Mouse (Mus musculus): ENCODE measurements at regions not wholly inside any gene's neighbourhood (a gene's known extent, or its start where the extent isn't known, plus 50 kb on each side); places are given as distances from the start of the nearest gene placed in this dataset.

DNA sequence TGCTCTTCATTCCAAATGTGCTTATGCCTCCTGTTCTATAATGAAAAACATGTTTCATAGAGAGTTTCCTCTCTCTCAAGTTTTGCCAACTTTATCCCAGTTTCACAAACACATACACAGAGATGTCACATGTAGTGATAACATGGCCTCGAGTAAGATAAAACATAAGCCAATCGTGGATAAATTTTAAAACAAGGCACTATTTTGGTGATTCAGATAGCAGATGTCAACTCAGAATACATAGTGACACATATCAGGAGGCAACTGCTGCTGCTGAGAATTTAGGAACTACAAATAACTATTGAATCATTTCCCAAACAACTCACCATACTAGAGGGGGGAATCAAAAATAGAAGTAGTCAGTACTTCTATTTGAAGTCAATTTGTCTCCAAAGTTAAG, 257.1 kb downstream of the Tle4 start:
- DNase-seq (ENCODE audit: low spot score): no peak

DNA sequence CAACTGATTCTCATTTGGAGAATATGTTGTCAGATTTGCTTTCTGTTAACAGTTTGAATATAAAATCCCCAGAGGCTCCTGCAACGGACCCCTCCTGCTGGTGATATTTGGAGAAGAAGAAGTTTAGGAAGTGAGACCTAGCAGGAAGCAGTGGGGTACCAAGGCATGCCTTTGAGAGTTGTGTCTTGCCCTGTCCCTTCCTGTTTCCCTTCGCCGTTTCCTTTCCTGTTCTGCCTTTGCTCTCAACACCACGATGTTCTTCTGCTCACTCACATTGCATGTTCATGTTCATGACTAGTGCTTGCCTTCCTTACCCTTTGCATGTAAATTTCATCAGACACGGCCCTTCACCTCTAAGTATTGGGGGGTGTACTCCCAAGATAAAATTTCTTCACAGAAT, 254.0 kb downstream of the Tle4 start:
- DNase-seq (ENCODE audit: low spot score): no peak

DNA sequence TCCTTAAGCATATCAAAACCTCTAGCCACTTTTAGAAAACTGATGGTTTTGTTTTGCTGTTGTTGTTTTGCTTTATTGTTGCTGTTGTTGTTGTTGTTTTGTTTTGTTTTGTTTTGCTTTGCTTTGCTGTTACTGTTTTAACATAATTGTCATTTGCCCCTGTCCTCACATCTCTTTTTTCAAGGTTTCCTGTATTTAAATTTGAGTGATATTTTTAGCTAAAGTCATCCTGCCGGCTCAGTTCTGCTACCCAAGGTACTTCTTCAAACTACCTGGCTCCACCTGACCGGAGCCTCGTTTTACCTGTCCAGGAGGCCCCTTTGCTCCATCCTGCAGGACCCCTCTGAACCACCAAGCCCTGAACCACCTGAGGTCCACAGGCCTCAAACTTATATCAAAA, 253.4 kb downstream of the Tle4 start:
- DNase-seq (ENCODE audit: low spot score): no peak

DNA sequence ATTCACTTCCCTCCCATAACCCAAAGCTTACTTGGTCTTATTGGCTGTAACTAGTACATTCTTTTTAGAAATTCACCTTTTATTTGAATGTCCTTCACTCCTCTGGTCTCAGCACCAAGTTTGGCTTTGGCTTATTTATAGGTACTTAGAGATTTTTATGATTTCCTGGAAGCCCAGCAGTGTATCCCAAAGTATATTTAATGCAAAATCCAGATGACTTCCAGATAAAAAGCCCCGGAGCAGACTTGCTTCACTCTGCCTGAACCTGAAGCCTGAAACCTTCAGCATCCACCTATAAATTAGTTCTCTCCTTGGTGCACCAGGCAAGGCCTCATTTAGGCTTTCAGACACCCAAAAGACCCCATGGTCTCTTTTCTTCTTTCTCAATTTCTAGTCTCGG, 250.8 kb downstream of the Tle4 start:
- DNase-seq (ENCODE audit: low spot score): no peak

DNA sequence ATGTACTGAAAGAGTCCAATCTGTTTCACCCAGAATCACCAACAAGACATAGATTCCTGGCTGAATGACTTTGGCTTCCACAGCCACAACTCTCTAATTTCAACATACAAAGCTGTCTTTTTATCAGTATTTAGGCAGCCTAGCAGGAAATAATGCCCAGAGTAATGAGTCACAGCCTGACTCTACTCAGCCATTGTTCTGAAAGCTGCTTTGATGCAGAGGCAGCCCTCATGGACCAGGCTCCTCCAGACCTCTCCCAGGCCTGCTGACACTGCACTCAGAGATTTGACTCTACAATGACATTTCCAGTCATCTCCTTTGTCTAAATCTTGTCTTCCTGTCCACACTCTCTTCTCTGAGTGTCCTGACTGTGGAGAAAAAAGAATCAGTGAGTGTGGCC, 250.4 kb downstream of the Tle4 start:
- no peak for DNase-seq (ENCODE audit: low spot score)

DNA sequence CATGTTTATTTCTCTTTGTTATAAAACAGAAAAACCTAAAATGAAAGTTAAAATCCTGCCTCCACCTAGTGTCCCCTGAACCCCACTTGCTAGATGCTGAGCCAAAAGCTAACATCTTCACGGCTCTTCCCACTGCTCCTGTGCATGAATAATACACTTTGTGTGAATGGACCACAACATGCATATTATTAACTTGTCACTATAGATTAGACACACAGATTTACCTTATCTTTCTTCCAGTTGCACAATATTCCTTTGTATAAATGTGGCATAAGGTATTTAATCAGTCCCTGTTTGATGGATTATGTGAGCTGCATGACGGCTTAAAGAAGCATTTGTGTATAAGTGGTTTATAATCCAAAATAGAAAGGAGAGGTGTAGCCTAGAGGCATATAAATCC, 248.1 kb downstream of the Tle4 start:
- no peak for DNase-seq (ENCODE audit: low spot score)

DNA sequence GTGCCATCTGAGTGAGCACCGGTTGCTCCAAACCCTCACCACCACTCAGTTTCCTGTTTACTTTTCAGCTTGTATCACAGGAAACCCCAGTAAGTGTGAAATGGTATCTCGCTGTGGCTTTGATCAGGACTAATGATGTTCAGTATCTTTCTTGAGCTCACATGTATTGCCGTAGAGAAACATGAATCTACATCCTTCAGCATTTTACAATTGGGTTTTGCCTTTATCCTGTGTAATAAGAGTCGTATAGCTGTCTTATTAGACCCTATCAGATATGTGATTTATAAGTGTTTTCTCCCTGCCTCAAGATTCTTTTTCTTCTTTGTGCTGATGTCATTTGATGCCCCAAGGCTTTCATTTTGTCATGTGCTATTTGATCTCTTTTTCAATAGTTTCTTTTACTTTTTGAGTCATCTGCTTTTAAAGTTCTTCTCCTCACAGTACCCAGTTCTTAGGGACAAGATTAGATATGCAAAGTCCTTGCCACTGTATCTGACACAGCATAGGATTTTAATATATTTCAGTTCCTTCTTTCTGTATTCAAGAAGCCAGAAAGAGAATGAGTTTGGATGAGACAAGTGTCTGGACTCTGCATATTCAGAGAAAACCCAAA, 246.0 kb downstream of the Tle4 start:
- no peak for DNase-seq (ENCODE audit: low spot score)

DNA sequence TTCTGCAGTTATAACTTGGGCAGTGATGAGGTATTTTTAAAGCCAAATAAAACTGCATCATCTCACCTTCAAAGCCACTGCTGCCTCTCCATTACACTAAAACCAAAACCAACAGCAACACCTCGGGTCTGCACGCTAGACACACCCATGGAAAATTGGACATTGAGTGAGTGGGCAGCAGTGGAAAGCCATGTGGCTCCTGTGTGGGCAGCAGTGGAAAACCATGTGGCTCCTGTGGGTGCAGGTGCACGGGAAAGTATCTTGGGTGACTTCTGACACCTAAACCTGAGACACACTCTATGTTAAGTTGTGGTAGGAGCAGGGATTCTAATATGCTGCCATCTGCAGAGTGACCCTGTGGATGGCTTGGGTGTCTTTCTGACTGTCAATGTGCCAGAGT, 245.3 kb downstream of the Tle4 start:
- no peak for DNase-seq (ENCODE audit: low spot score)

DNA sequence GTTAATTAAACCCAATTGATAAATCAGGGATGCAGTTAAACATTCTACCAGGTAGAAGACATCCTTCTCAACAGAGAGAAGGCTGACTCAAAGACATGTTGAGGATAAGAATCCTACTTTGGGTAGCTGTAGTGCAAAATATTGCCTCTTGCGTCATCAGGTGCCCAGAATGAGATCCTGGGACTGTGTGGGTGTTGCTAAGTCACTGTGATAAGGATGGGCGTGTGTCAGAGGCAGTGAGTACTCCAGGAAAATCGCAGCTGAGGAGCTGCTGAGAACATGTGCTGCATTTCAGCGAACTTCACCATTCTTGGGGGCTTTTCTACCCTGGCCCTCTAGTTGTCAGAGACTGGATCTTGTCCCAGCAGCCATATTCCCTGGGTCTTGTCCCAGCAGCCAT, 244.7 kb downstream of the Tle4 start:
- DNase-seq (ENCODE audit: low spot score): no peak

DNA sequence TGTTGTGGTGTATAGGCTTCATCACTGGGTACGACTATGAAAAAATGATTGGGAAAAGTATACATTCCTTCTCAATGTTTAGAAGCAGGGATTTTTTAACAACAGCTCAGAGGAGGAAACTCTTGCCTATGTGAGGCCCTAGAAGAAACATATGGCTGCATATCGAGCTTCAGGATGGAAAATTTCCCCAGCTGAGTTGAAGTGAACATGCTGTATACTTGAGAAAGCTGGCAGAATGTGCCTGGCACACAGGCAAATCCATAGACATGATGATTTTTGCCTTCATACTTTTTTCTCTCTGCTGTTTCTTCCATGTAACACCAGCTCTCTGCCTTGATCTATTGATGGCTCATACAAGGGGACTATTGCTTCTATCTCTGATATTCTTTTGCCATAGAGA, 242.7 kb downstream of the Tle4 start:
- no peak for DNase-seq (ENCODE audit: low spot score)

DNA sequence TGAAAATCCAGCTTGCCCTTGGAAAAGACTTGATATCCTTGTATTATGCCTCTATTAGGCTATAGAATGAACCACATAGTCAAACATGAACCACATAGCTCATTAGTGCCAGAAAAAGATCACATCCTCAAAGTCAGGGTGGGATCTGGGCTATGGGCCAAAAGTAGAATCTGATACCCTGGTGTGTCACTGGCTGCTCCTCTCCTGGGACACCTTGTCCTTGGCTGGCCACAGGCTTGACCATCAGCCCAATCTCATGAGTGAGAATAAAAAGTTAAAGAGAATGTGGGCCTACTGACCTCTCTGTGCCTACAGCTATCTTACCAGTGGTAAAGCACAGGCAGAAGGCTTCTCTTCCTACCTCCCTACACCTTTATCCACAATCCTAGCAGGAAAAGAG, 241.9 kb downstream of the Tle4 start:
- DNase-seq (ENCODE audit: low spot score): peak; percentile 69

DNA sequence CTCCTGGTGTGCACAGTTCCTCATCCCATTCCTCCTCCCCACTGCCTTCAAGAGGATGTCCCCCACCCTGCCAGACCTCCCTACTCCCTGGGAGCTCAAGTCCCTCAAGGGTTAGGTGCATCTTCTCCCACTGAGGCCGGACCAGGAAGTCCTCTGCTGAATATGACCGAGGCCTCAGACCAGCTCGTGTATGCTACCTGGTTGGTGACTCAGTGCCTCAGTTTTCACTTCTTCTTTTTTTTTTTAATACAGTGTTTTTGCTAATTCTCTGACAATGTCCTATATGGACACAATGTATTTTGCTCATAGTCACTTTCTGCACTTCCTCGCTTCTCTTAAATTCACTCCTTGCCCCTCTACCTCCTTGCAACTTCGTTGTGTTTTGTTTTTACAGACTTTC, 237.2 kb downstream of the Tle4 start:
- DNase-seq (ENCODE audit: low spot score): no peak

DNA sequence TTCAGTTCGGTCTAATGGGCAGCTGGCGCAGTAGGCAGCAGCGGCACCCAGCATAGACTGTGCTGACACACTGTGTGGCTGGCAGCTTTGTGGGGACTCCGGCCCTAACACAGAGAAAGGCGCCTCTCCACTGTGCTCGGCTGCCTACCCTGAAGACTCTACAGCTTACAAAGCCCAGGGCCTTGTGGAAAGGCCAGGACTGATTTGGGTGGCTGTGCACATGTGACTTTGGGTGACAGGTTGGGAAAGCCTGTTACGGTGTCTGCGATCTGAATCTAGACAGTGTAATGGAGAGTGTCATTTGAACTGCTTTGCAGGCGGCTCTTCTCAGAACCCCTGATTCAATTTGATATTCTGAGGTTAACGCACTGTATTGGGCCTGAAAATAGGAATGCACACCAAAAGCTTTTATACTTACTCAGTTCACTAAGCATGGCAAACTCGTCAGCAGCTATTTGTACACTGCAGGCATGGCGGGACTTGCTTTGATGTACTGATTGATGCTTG, 228.7 kb downstream of the Tle4 start:
- peak; percentile 7 for DNase-seq (ENCODE audit: low spot score)

DNA sequence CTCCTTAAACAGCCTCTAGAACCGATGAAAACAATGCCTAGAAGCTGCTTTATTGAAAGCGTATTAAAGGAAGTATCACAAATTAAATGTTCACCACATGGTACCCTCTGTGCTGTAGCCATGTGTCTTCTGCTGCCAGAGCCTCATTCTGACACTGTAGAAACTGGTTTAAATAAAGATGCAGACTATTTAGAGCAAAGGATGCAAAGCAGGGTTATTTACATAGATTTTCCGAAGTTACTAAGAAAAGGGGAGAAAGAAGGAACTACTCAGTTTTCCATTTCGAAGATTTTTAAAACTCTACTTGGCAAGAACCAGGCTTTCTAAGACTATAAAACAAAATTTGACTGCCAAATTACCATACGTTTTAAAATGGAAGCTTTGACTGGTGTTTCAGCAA, 226.5 kb downstream of the Tle4 start:
- DNase-seq (ENCODE audit: low spot score): no peak

DNA sequence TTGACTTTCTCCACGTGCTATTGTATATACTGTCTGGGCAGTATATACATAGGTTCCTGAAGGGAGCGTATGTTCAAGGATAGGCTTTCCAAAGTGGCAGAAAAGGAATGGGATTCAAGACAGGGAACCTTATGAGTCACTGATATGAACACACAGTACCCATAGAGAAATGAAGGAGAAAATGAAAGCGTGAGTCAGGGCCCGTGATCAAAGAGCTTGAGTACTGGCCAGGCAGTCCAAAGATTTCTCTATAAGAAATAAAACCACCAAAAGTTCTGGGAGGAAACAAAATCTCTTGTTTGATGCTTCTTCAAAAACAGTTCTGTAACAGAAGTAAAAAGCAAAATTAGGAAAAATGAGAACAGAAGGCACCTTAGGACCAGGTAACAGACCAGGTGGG, 223.9 kb downstream of the Tle4 start:
- no peak for DNase-seq (ENCODE audit: low spot score)

DNA sequence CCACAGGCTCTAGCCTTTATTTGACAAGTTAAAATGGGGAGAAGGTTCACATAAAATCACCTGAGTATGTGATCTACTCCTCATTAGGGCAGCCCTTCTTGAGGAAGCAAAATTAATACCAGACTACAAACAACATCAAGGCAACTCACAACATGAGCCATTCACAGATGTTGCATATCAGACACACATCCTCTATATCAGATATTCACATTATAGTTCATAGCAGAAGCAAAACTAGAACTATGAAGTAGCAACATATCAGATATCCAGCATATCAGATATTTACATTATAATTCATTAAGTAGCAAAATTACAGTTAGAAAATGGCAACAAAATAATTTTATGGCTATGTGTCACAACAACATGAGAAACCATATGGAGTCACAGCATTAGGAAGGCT, 217.0 kb downstream of the Tle4 start:
- no peak for DNase-seq (ENCODE audit: low spot score)

DNA sequence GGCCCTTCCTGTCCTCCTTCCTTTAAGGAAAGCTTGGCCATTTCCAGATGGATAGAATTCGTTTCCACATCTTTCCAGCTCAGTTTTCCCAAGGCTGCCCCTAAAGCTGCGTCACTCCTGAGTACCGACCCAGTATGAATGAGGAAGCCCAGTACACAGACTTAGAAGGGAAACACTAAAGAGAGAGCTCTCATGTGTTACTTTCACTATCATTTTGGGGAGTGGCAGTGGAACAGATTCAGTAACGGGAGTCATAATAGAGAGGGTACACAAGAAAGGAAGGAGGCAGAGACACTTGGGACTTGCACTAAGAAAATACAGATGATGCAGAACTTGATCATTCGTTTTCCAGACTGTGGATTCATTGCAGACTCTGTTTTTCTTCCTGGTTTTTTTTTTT, 210.1 kb downstream of the Tle4 start:
- no peak for DNase-seq (ENCODE audit: low spot score)

DNA sequence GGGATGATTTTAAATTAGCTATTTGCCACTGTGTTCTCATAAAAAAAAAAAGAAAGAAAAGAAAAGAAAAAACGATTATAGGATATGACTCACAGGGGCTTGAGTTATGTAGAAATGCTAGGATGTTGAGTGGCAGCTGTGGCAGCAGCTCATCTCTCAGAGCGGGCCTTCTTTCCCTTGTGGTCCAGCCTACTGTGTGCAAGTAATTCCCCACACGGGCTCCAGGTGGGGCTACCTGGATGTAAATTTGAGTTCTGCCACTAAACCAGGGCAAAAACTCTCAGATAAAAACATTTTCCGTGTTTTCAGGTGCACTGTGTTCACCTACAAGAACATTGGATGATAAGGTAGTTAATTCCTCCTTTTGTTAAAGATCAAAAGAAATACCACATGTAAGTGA, 209.3 kb downstream of the Tle4 start:
- DNase-seq (ENCODE audit: low spot score): no peak

DNA sequence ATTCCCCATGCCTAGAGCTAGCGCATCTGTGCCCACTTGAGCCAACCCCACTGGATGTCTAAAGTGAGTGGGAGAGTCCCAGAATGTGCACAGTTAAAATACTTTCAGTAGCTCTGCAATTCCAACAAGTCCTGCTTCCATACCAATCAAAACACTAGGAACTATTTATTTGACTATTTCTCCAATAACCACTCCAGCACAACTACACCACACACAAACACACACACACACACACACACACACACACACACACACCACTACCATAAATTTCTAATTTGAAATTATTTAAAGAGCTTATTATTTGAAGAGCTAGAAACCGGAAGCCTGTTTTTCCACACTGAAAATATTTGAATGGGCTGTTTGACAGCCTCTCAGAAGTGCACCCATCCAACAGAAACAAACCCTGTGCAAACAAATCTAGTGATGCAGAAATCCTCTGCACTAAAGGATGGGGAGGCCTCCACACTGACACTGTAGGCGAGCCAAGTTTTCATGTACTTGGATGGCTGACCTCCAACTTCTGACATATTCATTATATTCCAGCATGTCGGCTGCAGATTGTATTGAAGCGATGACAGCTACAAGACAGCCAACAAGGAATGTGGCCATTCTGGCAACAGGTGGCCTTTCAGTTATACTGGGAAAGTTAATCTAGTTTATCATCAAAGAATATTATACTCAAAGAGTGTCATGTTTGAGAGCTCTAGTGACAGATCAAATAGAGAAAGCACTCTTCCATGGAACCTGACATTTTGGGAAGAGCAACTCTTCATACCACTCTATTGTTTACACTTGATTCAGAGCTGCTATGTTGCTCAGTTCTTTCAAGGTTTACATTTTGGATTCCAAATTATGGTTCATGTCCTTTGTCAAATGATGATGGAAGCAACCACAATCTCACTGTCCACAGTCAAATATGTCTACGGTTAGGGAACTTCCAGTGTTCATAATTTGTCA, 207.7 kb downstream of the Tle4 start:
- no peak for DNase-seq (ENCODE audit: low spot score)

DNA sequence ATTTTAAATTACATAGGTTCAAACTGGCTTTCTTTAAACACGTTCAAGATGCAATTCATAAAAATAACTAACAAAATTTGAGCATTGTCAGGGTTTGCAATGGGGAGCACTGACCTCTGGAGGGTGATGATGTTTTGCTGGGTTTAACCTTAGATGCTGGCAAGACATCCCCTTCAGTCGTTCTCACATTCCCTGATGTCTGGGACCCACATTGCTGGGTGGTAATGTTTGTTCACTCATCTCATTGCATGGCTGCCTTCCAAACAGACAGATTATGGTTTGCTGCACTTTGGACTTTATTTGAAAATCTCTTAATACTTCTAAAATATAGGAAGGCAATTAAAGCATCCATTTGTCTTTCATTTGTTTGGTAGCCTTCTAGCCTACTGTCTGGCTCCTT, 206.9 kb downstream of the Tle4 start:
- DNase-seq (ENCODE audit: low spot score): no peak
